Mouse (Mus musculus) forebrain, embryonic 12.5 days (tissue): Measurements from ENCODE around the gene Smc5. TPM values are rescaled to one million over a fixed set of nuclear protein-coding genes. Genes with fewer than 3 reads are reported as not detected.

ENCODE experiments used
- ATAC-seq: fragments of 200-750 bp; cut with Nextera tagmentation; 2 replicates; pipeline ENCODE4 v1.8.0; 2017; ENCODE audit warnings: moderate TSS enrichment; ENCODE audit not compliant: low FRiP score
- H3K27ac ChIP-seq: fragments of 300-500 bp; sonication (generic); 2 replicates; pipeline ENCODE4 v1.5.1; 2016; ENCODE audit warnings: mild to moderate bottlenecking
- H3K27me3 ChIP-seq: fragments of 300-500 bp; sonication (generic); 2 replicates; pipeline ENCODE4 v1.6.1; 2016; ENCODE audit warnings: mild to moderate bottlenecking
- H3K36me3 ChIP-seq: fragments of 300-500 bp; sonication (generic); replicated peaks from 2 replicates; pipeline ENCODE4 v1.6.1; 2016; ENCODE audit warnings: mild to moderate bottlenecking
- H3K4me1 ChIP-seq: fragments of 300-500 bp; sonication (generic); 2 replicates; pipeline ENCODE4 v1.6.1; 2016
- H3K4me2 ChIP-seq: fragments of 300-500 bp; sonication (generic); 2 replicates; pipeline ENCODE4 v1.6.1; 2016; ENCODE audit warnings: mild to moderate bottlenecking, moderate library complexity
- H3K4me3 ChIP-seq: fragments of 300-500 bp; sonication (generic); replicated peaks from 2 replicates; pipeline ENCODE4 v1.5.1; 2016; ENCODE audit warnings: mild to moderate bottlenecking
- H3K9ac ChIP-seq: fragments of 300-500 bp; sonication (generic); 2 replicates; pipeline ENCODE4 v1.6.1; 2016; ENCODE audit warnings: mild to moderate bottlenecking
- H3K9me3 ChIP-seq: fragments of 300-500 bp; sonication (generic); 2 replicates; pipeline ENCODE4 v1.6.1; 2016
- WGBS: fragments of 180-500 bp; shearing (Covaris S2); methylation state at CpG from one replicate; pipeline ENCODE4 v1.1.7; 2016; 5-methylcytosine and 5-hydroxymethylcytosine counted together
- polyA plus RNA-seq: library from polyadenylated mRNA; unstranded; fragments of >200 nt; fragmentation: Nextera tagmentation; extraction: Ambion mirVana; gene quantifications from 2 replicates; pipeline ENCODE4 v1.2.1, GENCODE M21; 2016

Smc5 gene
- polyA plus RNA-seq, 1 experiment from 2014 or later, result 58.6 TPM

GRCm38 (mm10) chr19:23184068-23184467 is 89.6 kb downstream of the Smc5 start:
- Histone ChIP-seq H3K9ac (no peak overlapping the region), H3K9me3 (no peaks in the 10 kb centered on the region), H3K27ac (no peak overlapping the region), H3K4me2 (no peak overlapping the region), H3K27me3 (no peaks in the 10 kb centered on the region), H3K4me3 (no peak overlapping the region), H3K36me3 (no peaks in the 10 kb centered on the region), H3K4me1 (no peaks in the 10 kb centered on the region)
- 90% methylated on average over 4 of the region's 4 CpGs for WGBS
- no peak for ATAC-seq

- H3K9ac ChIP-seq, result no peak overlapping the region
- no peaks in the 10 kb centered on the region for H3K36me3 ChIP-seq
- no peak overlapping the region for H3K27ac ChIP-seq
- no peaks in the 10 kb centered on the region for H3K4me1 ChIP-seq
- no peaks in the 10 kb centered on the region for H3K27me3 ChIP-seq
- no peak overlapping the region for H3K4me2 ChIP-seq
- no peaks in the 10 kb centered on the region for H3K9me3 ChIP-seq
- no peak overlapping the region for H3K4me3 ChIP-seq
- WGBS, result 93% methylated on average over 4 of the region's 4 CpGs
- no peak for ATAC-seq
Observed at GRCm38 (mm10) chr19:23183493-23183892, 90.2 kb downstream of the Smc5 start.

- H3K27ac ChIP-seq, result no peak overlapping the region
- H3K36me3 ChIP-seq, result no peaks in the 10 kb centered on the region
- no peaks in the 10 kb centered on the region for H3K4me1 ChIP-seq
- H3K4me3 ChIP-seq, result no peak overlapping the region
- no peaks in the 10 kb centered on the region for H3K9me3 ChIP-seq
- no peak for ATAC-seq
- H3K27me3 ChIP-seq, result no peaks in the 10 kb centered on the region
- WGBS, result 93% methylated on average over 3 of the region's 3 CpGs
- H3K4me2 ChIP-seq, result no peak overlapping the region
- H3K9ac ChIP-seq, result no peak overlapping the region
Observed at GRCm38 (mm10) chr19:23178533-23178932, 95.2 kb downstream of the Smc5 start.

GRCm38 (mm10) chr19:23175511-23175910 is 98.2 kb downstream of the Smc5 start:
- H3K4me3 ChIP-seq, result no peak overlapping the region
- no peaks in the 10 kb centered on the region for H3K36me3 ChIP-seq
- no peak overlapping the region for H3K4me2 ChIP-seq
- ATAC-seq, result no peak
- no peak overlapping the region for H3K27ac ChIP-seq
- 77% methylated on average over 2 of the region's 2 CpGs for WGBS
- H3K9ac ChIP-seq, result no peak overlapping the region
- no peaks in the 10 kb centered on the region for H3K9me3 ChIP-seq
- H3K4me1 ChIP-seq, result no peaks in the 10 kb centered on the region
- H3K27me3 ChIP-seq, result no peaks in the 10 kb centered on the region

- Histone ChIP-seq H3K4me2 (no peak overlapping the region), H3K27ac (no peak overlapping the region), H3K9ac (no peak overlapping the region), H3K36me3 (no peaks in the 10 kb centered on the region), H3K27me3 (no peaks in the 10 kb centered on the region), H3K4me3 (no peak overlapping the region), H3K4me1 (no peaks in the 10 kb centered on the region), H3K9me3 (0 out of 2 replicates have a peak, but pooled peaks cover 4% of the 10 kb centered on the region)
- ATAC-seq, result no peak
- 84% methylated on average over 3 of the region's 3 CpGs for WGBS
Observed at GRCm38 (mm10) chr19:23175090-23175489, 98.6 kb downstream of the Smc5 start.

- Histone ChIP-seq H3K4me1 (no peaks in the 10 kb centered on the region), H3K4me2 (no peak overlapping the region), H3K27me3 (no peaks in the 10 kb centered on the region), H3K4me3 (no peak overlapping the region), H3K27ac (no peak overlapping the region), H3K36me3 (no peaks in the 10 kb centered on the region), H3K9me3 (0 out of 2 replicates have a peak, but pooled peaks cover 5% of the 10 kb centered on the region), H3K9ac (no peak overlapping the region)
- no peak for ATAC-seq
- WGBS, result 95% methylated on average over 2 of the region's 2 CpGs
Observed at GRCm38 (mm10) chr19:23171136-23171535, 102.6 kb downstream of the Smc5 start.

GRCm38 (mm10) chr19:23170476-23170875 is 103.2 kb downstream of the Smc5 start:
- no peak for ATAC-seq
- WGBS, result 88% methylated on average over 5 of the region's 5 CpGs
- Histone ChIP-seq H3K36me3 (no peaks in the 10 kb centered on the region), H3K27ac (no peak overlapping the region), H3K4me3 (no peak overlapping the region), H3K9ac (no peak overlapping the region), H3K27me3 (no peaks in the 10 kb centered on the region), H3K4me2 (no peak overlapping the region), H3K4me1 (no peaks in the 10 kb centered on the region), H3K9me3 (0 out of 2 replicates have a peak, but pooled peaks cover 5% of the 10 kb centered on the region)

GRCm38 (mm10) chr19:23169659-23170050 is 104.0 kb downstream of the Smc5 start:
- H3K36me3 ChIP-seq, result no peaks in the 10 kb centered on the region
- no peak overlapping the region for H3K4me2 ChIP-seq
- no peaks in the 10 kb centered on the region for H3K27me3 ChIP-seq
- no peak for ATAC-seq
- WGBS, result 94% methylated on average over 2 of the region's 2 CpGs
- H3K27ac ChIP-seq, result no peak overlapping the region
- H3K9ac ChIP-seq, result no peak overlapping the region
- H3K9me3 ChIP-seq, result 0 out of 2 replicates have a peak, but pooled peaks cover 5% of the 10 kb centered on the region
- no peaks in the 10 kb centered on the region for H3K4me1 ChIP-seq
- H3K4me3 ChIP-seq, result no peak overlapping the region

- Histone ChIP-seq H3K27ac (no peak overlapping the region), H3K9me3 (0 out of 2 replicates have a peak, but pooled peaks cover 5% of the 10 kb centered on the region), H3K9ac (no peak overlapping the region), H3K36me3 (no peaks in the 10 kb centered on the region), H3K4me1 (no peaks in the 10 kb centered on the region), H3K4me2 (no peak overlapping the region), H3K27me3 (no peaks in the 10 kb centered on the region), H3K4me3 (no peak overlapping the region)
- no peak for ATAC-seq
- 84% methylated on average over 5 of the region's 5 CpGs for WGBS
Observed at GRCm38 (mm10) chr19:23168899-23169658, 104.6 kb downstream of the Smc5 start.

- no peak for ATAC-seq
- H3K4me3 ChIP-seq, result no peak overlapping the region
- H3K4me1 ChIP-seq, result no peaks in the 10 kb centered on the region; the same call in 1 of the 2 replicates
- H3K27ac ChIP-seq, result no peak overlapping the region
- H3K36me3 ChIP-seq, result no peaks in the 10 kb centered on the region
- 71% methylated on average over 11 of the region's 11 CpGs for WGBS
- 0 out of 2 replicates have a peak, but pooled peaks cover 5% of the 10 kb centered on the region for H3K9me3 ChIP-seq
- no peak overlapping the region for H3K9ac ChIP-seq
- no peaks in the 10 kb centered on the region for H3K27me3 ChIP-seq
- H3K4me2 ChIP-seq, result no peak overlapping the region
Observed at GRCm38 (mm10) chr19:23166550-23167284, 107.0 kb downstream of the Smc5 start.

GRCm38 (mm10) chr19:23164651-23165240 is 109.0 kb downstream of the Smc5 start:
- Histone ChIP-seq H3K27ac (no peak overlapping the region), H3K4me3 (no peak overlapping the region), H3K36me3 (no peaks in the 10 kb centered on the region), H3K9me3 (no peaks in the 10 kb centered on the region), H3K4me2 (no peak overlapping the region), H3K9ac (no peak overlapping the region), H3K4me1 (no peaks in the 10 kb centered on the region; the same call in 1 of the 2 replicates), H3K27me3 (no peaks in the 10 kb centered on the region)
- WGBS, result 90% methylated on average over 16 of the region's 16 CpGs
- no peak for ATAC-seq

- H3K4me2 ChIP-seq, result no peak overlapping the region
- no peaks in the 10 kb centered on the region for H3K27me3 ChIP-seq
- no peak overlapping the region for H3K4me3 ChIP-seq
- WGBS, result 57% methylated on average over 3 of the region's 3 CpGs
- no peaks in the 10 kb centered on the region; the same call in 1 of the 2 replicates for H3K4me1 ChIP-seq
- no peak overlapping the region for H3K9ac ChIP-seq
- ATAC-seq, result no peak
- H3K27ac ChIP-seq, result no peak overlapping the region
- H3K9me3 ChIP-seq, result no peaks in the 10 kb centered on the region
- no peaks in the 10 kb centered on the region for H3K36me3 ChIP-seq
Observed at GRCm38 (mm10) chr19:23163361-23163760, 110.3 kb downstream of the Smc5 start.
